Mouse (Mus musculus): Measurements from ENCODE around the gene Ptpn20. TPM values are rescaled to one million over a fixed set of nuclear protein-coding genes. Genes with fewer than 3 reads are reported as not detected.

Ptpn20 gene
- 0.05 and 0.15 TPM in 2 replicates for polyA plus RNA-seq (2015; fragmentation: Nextera tagmentation; extraction: Ambion mirVana)

DNA sequence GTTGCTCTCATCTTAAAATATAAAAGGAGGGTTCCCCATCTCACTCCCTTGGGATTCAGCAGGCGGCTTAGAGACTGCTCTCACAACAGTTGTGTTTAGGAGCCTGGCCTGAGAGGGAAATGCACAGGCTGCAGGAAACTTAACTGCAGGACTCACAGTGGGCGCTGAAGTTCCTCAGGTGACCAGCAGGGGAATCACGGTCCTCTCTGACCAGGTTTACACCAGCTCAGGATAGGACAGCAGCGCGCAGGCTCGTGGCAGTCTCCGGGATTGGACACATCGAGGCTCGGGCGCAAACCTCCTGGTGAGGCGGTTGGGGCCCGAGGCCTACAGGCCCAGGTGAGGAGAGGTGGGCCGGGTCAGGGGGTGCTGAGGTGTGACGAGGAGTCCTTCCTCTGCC, at the start of gene Ptpn20:
Gene Ptpn20, plus strand, starts transcription at position 257 of the 400 bp plus-strand sequence.
- no peak for ATAC-seq
- Histone ChIP-seq H3K9me3 (no peaks in the 10 kb centered on the region), H3K27ac (no peak within 1 kb of the TSS), H3K36me3 (no peaks in the 10 kb centered on the region), H3K9ac (no peak within 1 kb of the TSS), H3K4me2 (replicated peaks) (no peak within 1 kb of the TSS), H3K4me3 (replicated peaks) (no peak within 1 kb of the TSS), H3K4me1 (replicated peaks) (no peaks in the 10 kb centered on the region), H3K27me3 (replicated peaks) (no peaks in the 10 kb centered on the region)
- WGBS = 64% methylated on average over 14 of the region's 14 CpGs

DNA sequence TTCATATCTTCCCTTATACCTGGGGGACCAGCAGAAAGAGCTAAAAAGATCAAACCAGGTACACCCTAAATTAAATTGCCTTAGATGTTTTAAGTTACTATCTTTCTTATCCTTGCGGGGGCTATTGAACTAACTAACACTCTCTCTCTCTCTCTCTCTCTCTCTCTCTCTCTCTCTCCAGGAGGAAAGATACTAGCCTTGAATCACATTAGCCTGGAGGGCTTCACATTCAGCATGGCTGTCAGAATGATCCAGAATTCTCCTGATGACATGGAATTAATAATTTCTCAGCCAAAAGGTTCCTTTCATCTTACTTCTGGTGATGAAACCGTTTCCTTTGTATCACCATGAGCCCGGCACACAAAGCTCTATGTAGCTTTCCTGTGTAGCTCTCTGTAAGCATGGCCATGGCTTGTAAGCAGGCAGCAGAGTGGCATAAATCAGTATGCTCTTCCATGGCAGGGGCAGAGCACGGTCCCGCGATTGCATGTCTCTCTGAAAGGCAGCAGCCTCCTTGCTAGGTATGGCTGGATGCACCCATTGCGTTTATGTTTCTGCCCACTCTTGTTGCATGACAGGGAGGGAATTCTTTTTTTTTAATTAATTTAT, 49.3 kb upstream of the Ptpn20 start:
- Histone ChIP-seq H3K27ac (no peak overlapping the region), H3K36me3 (no peaks in the 10 kb centered on the region), H3K4me2 (replicated peaks) (no peak overlapping the region), H3K9ac (no peak overlapping the region), H3K27me3 (replicated peaks) (no peaks in the 10 kb centered on the region), H3K4me1 (replicated peaks) (no peaks in the 10 kb centered on the region), H3K4me3 (replicated peaks) (no peak overlapping the region), H3K9me3 (no peaks in the 10 kb centered on the region)
- 74% methylated on average over 7 of the region's 7 CpGs for WGBS
- no peak for ATAC-seq

DNA sequence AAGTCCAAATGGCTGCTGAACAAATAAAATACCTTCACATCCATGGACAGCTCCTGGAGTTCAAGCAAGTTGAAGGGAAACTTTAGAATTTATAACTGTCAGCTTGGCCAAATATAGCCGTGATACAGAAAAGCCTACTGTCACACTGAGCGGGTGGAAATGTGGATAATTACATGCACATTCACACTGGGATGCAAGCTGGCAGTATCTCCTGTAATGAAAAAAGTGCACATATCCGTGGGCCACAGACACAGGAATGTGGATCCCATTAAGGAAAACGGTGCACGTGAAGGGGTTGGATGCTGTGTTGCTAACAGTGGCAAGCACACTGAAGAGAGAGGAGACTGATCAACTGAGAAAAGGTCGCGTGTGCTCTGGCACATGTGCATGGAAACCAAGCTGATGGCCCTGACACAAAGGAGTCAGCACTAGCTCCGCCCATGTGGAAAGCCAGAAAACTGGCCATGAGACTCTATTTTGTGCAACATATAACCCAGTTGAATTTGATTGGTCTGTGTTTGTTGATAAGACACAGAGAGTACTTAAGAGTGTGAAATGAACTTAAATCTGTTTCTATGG, 43.4 kb upstream of the Ptpn20 start:
- Histone ChIP-seq H3K9me3 (no peaks in the 10 kb centered on the region), H3K4me2 (replicated peaks) (no peak overlapping the region), H3K27me3 (replicated peaks) (no peaks in the 10 kb centered on the region), H3K9ac (no peak overlapping the region), H3K36me3 (no peaks in the 10 kb centered on the region), H3K4me3 (replicated peaks) (no peak overlapping the region), H3K4me1 (replicated peaks) (no peaks in the 10 kb centered on the region), H3K27ac (no peak overlapping the region)
- 83% methylated on average over 8 of the region's 8 CpGs for WGBS
- no peak for ATAC-seq

GRCm38 (mm10) chr14:33548650-33549049, 40.4 kb upstream of the Ptpn20 start:
- Histone ChIP-seq H3K27ac (no peak overlapping the region), H3K9me3 (no peaks in the 10 kb centered on the region)
- ATAC-seq = no peak

DNA sequence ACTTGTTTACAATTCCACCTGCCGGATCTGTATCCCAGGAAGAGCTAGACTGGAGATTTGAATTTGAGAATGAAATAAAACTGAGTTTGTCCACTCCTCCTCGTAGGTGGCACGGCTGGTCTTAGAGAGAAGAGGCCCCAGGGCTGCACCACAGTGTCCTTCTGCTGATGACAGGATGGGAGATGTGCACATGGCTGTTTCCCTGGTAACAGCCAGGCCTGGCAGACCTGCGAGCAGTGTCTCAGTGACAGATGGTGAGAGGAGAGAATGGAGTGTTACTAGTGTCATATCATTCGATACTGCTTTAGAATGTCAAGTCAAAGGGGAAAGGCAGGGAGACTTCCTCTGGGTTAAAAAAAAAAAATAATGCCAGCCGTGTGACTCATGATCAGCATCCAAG, 39.2 kb upstream of the Ptpn20 start:
- no peak overlapping the region for H3K9ac ChIP-seq
- no peak overlapping the region for H3K4me3 ChIP-seq (replicated peaks)
- no peak overlapping the region for H3K27ac ChIP-seq
- no peaks in the 10 kb centered on the region for H3K4me1 ChIP-seq (replicated peaks)
- 63% methylated on average over 6 of the region's 6 CpGs for WGBS
- H3K27me3 ChIP-seq (replicated peaks) = no peaks in the 10 kb centered on the region
- H3K4me2 ChIP-seq (replicated peaks) = no peak overlapping the region
- ATAC-seq = no peak
- H3K9me3 ChIP-seq = no peaks in the 10 kb centered on the region
- H3K36me3 ChIP-seq = no peaks in the 10 kb centered on the region

More at GRCm38 (mm10) chr14:33548650-33549049, 40.4 kb upstream of the Ptpn20 start:
- H3K4me1 ChIP-seq (replicated peaks) = no peaks in the 10 kb centered on the region
- no peak overlapping the region for H3K4me3 ChIP-seq (replicated peaks)
- H3K9ac ChIP-seq = no peak overlapping the region
- H3K27me3 ChIP-seq (replicated peaks) = no peaks in the 10 kb centered on the region
- WGBS = 63% methylated on average over 3 of the region's 3 CpGs
- no peak overlapping the region for H3K4me2 ChIP-seq (replicated peaks)
- no peaks in the 10 kb centered on the region for H3K36me3 ChIP-seq

DNA sequence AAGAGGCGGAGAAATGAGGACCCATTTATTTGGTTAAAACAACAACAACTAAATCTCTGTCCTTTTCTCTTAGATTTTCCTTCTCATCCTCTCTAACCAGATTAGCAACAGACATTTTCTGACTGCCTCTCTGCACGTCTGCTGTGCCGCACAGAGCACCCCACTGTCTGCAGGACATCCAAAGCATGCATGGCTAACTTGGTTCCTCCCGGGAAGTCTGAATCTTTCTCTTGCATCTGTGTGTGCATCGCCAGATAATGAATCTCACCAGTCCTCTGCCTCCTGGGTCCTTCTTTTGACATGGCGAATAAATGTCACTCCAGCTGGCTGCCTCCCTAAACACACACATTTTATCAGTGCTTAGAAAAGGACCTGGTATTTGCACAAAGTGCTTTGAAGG, 18.3 kb upstream of the Ptpn20 start:
- no peaks in the 10 kb centered on the region for H3K9me3 ChIP-seq
- H3K4me1 ChIP-seq (replicated peaks) = 0 out of 2 replicates have a peak, but pooled peaks cover 2% of the 10 kb centered on the region
- no peak for ATAC-seq
- H3K36me3 ChIP-seq = no peaks in the 10 kb centered on the region
- no peak overlapping the region for H3K4me2 ChIP-seq (replicated peaks)
- 32% methylated on average over 6 of the region's 6 CpGs for WGBS
- no peak overlapping the region for H3K9ac ChIP-seq
- H3K4me3 ChIP-seq (replicated peaks) = no peak overlapping the region
- H3K27me3 ChIP-seq (replicated peaks) = no peaks in the 10 kb centered on the region
- H3K27ac ChIP-seq = no peak overlapping the region

GRCm38 (mm10) chr14:33573643-33574042, 15.4 kb upstream of the Ptpn20 start:
- Histone ChIP-seq H3K4me1 (replicated peaks) (0 out of 2 replicates have a peak, but pooled peaks cover 2% of the 10 kb centered on the region), H3K27ac (no peak overlapping the region), H3K9ac (no peak overlapping the region), H3K9me3 (no peaks in the 10 kb centered on the region), H3K27me3 (replicated peaks) (no peaks in the 10 kb centered on the region), H3K4me2 (replicated peaks) (no peak overlapping the region), H3K4me3 (replicated peaks) (no peak overlapping the region), H3K36me3 (no peaks in the 10 kb centered on the region)
- 73% methylated on average over 3 of the region's 3 CpGs for WGBS
- no peak for ATAC-seq

DNA sequence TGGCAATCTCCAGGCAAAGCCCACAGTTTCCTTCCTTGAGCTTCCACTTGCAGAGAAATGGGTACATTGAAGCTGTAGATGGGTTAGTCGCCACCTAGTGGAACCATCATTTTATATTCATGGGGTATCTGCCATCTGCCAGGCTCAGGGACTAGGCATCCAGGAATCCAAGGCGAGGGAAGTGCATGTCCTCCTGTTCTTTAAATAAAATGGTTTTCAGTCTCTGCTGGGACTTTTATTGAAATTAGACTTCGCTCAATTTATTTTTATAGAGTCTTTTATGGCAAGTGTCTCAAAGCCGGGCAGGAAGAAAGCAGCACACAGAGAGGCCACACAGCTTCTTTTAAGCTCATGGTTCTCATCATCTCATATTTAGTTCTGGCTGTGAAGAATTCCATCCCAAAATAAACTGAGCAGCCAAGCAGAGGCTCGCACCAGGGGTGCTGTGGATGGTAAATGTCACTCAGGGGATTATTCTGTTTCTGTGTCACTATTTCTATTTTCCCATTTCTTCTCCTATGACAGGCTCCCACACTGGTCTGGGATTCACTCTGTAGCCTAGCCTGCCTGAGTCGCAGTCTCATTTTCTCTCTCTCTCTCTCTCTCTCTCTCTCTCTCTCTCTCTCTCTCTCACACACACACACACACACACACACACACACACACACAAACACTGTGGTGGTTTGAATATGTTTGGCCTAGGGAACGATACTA, 9.1 kb upstream of the Ptpn20 start:
- Histone ChIP-seq H3K4me2 (replicated peaks) (no peak overlapping the region), H3K9ac (no peak overlapping the region), H3K36me3 (no peaks in the 10 kb centered on the region), H3K27ac (no peak overlapping the region), H3K4me1 (replicated peaks) (no peaks in the 10 kb centered on the region), H3K9me3 (no peaks in the 10 kb centered on the region), H3K4me3 (replicated peaks) (no peak overlapping the region), H3K27me3 (replicated peaks) (no peaks in the 10 kb centered on the region)
- 62% methylated on average over 7 of the region's 7 CpGs for WGBS
- no peak for ATAC-seq

- no peak overlapping the region for H3K9ac ChIP-seq
- H3K27ac ChIP-seq = no peak overlapping the region
- H3K4me2 ChIP-seq (replicated peaks) = no peak overlapping the region
- no peak overlapping the region for H3K4me3 ChIP-seq (replicated peaks)
- no peaks in the 10 kb centered on the region for H3K36me3 ChIP-seq
- no peak for ATAC-seq
- 86% methylated on average over 9 of the region's 9 CpGs for WGBS
- no peaks in the 10 kb centered on the region for H3K9me3 ChIP-seq
- H3K27me3 ChIP-seq (replicated peaks) = no peaks in the 10 kb centered on the region
- H3K4me1 ChIP-seq (replicated peaks) = no peaks in the 10 kb centered on the region
Measured at GRCm38 (mm10) chr14:33598376-33599130, 9.5 kb downstream of the Ptpn20 start.

GRCm38 (mm10) chr14:33607431-33607830, 18.4 kb downstream of the Ptpn20 start:
- Histone ChIP-seq H3K4me2 (replicated peaks) (no peak overlapping the region), H3K4me3 (replicated peaks) (no peak overlapping the region), H3K4me1 (replicated peaks) (no peaks in the 10 kb centered on the region), H3K27ac (no peak overlapping the region), H3K9ac (no peak overlapping the region), H3K9me3 (no peaks in the 10 kb centered on the region), H3K27me3 (replicated peaks) (no peaks in the 10 kb centered on the region), H3K36me3 (no peaks in the 10 kb centered on the region)
- no peak for ATAC-seq
- 84% methylated on average over 10 of the region's 10 CpGs for WGBS

- WGBS = 73% methylated on average over 3 of the region's 3 CpGs
- Histone ChIP-seq H3K27ac (no peak overlapping the region), H3K9me3 (no peaks in the 10 kb centered on the region), H3K36me3 (no peaks in the 10 kb centered on the region), H3K9ac (no peak overlapping the region), H3K4me1 (replicated peaks) (no peaks in the 10 kb centered on the region), H3K4me2 (replicated peaks) (no peak overlapping the region), H3K27me3 (replicated peaks) (no peaks in the 10 kb centered on the region), H3K4me3 (replicated peaks) (no peak overlapping the region)
- ATAC-seq = no peak
Measured at GRCm38 (mm10) chr14:33625036-33625435, 36.0 kb downstream of the Ptpn20 start.

GRCm38 (mm10) chr14:33632790-33633372, 43.9 kb downstream of the Ptpn20 start:
- WGBS = 67% methylated on average over 8 of the region's 8 CpGs
- H3K27ac ChIP-seq = no peak overlapping the region

More at GRCm38 (mm10) chr14:33632790-33633372, 43.9 kb downstream of the Ptpn20 start:
- Histone ChIP-seq H3K9ac (no peak overlapping the region), H3K4me1 (replicated peaks) (no peaks in the 10 kb centered on the region), H3K4me2 (replicated peaks) (no peak overlapping the region), H3K9me3 (no peaks in the 10 kb centered on the region), H3K27me3 (replicated peaks) (no peaks in the 10 kb centered on the region), H3K36me3 (no peaks in the 10 kb centered on the region), H3K4me3 (replicated peaks) (no peak overlapping the region)
- ATAC-seq = no peak; the same call in 1 of the 2 replicates

Measured in intestine, embryonic 15.5 days (tissue).